Mouse (Mus musculus) kidney, embryonic 14.5 days (tissue): ENCODE measurements around the gene Wscd1. TPM values are rescaled to one million over a fixed set of nuclear protein-coding genes. Genes with fewer than 3 reads are reported as not detected.

ENCODE experiments used
- ATAC-seq: fragments of 200-750 bp; cut with Nextera tagmentation; 2 replicates; pipeline ENCODE4 v1.8.0; 2017; ENCODE audit warnings: moderate number of reproducible peaks, mild to moderate bottlenecking, moderate TSS enrichment, moderate library complexity; ENCODE audit not compliant: low FRiP score, low TSS enrichment
- H3K27ac ChIP-seq: fragments of 300-500 bp; sonication (generic); 2 replicates; pipeline ENCODE4 v1.5.1; 2014; ENCODE audit warnings: low read depth, mild to moderate bottlenecking, low read length, moderate library complexity, mixed read lengths
- H3K27me3 ChIP-seq: fragments of 300-500 bp; sonication (generic); 2 replicates; pipeline ENCODE4 v1.6.1; 2014; ENCODE audit warnings: mild to moderate bottlenecking, low read length; ENCODE audit not compliant: control insufficient read depth, insufficient read depth
- H3K36me3 ChIP-seq: fragments of 300-500 bp; sonication (generic); 2 replicates; pipeline ENCODE4 v1.6.1; 2014; ENCODE audit warnings: low read length, mixed read lengths; ENCODE audit not compliant: control insufficient read depth, insufficient read depth
- H3K4me1 ChIP-seq: fragments of 300-500 bp; sonication (generic); 2 replicates; pipeline ENCODE4 v1.6.1; 2014; ENCODE audit warnings: low read length, mixed read lengths; ENCODE audit not compliant: control insufficient read depth, insufficient read depth
- H3K4me2 ChIP-seq: fragments of 300-500 bp; sonication (generic); replicated peaks from 2 replicates; pipeline ENCODE4 v1.6.1; 2014; ENCODE audit warnings: low read depth, mild to moderate bottlenecking, low read length
- H3K4me3 ChIP-seq: fragments of 300-500 bp; sonication (generic); 2 replicates; pipeline ENCODE4 v1.5.1; 2014; ENCODE audit warnings: mild to moderate bottlenecking, low read length
- H3K9ac ChIP-seq: fragments of 300-500 bp; sonication (generic); 2 replicates; pipeline ENCODE4 v1.6.1; 2014; ENCODE audit warnings: low read depth, mild to moderate bottlenecking, low read length, moderate library complexity
- H3K9me3 ChIP-seq: fragments of 300-500 bp; sonication (generic); 2 replicates; pipeline ENCODE4 v1.6.1; 2016; ENCODE audit warnings: low read length; ENCODE audit not compliant: control insufficient read depth
- WGBS: fragments of 180-500 bp; shearing (Covaris S2); extraction: QIAGEN DNeasy Blood & Tissue Kit; methylation state at CpG from one replicate; pipeline ENCODE4 v1.1.7; 2014; 5-methylcytosine and 5-hydroxymethylcytosine counted together
- polyA plus RNA-seq: library from polyadenylated mRNA; unstranded; fragments of >200 nt; fragmentation: Nextera tagmentation; extraction: Ambion mirVana; gene quantifications from 2 replicates; pipeline ENCODE4 v1.2.1, GENCODE M21; 2014

The Wscd1 gene
- polyA plus RNA-seq, 1 experiment from 2014 or later, result 7.8 TPM

GRCm38 (mm10) chr11:71751174-71751611, 1.5 kb downstream of the Wscd1 start:
- H3K36me3 ChIP-seq, result no peaks in the 10 kb centered on the region
- no peaks in the 10 kb centered on the region for H3K9me3 ChIP-seq
- H3K4me1 ChIP-seq, result 0 out of 2 replicates have a peak, but pooled peaks cover 3% of the 10 kb centered on the region
- no peak overlapping the region for H3K27ac ChIP-seq
- H3K27me3 ChIP-seq, result peaks cover 29% of the 10 kb centered on the region
- peak overlapping the region; percentile 83 for H3K4me2 ChIP-seq
- H3K4me3 ChIP-seq, result peak overlapping the region; percentile 50
- ATAC-seq, result no peak; the same call in 1 of the 2 replicates
- H3K9ac ChIP-seq, result peak overlapping the region; percentile 42
- under 1% methylated on average over 41 of the region's 41 CpGs for WGBS

- 0 out of 2 replicates have a peak, but pooled peaks cover 3% of the 10 kb centered on the region for H3K4me1 ChIP-seq
- H3K36me3 ChIP-seq, result no peaks in the 10 kb centered on the region
- peaks cover 29% of the 10 kb centered on the region for H3K27me3 ChIP-seq
- WGBS, result 36% methylated on average over 12 of the region's 12 CpGs
- peak overlapping the region; percentile 83 for H3K4me2 ChIP-seq
- no peak for ATAC-seq
- H3K4me3 ChIP-seq, result peak overlapping the region; percentile 50
- peak overlapping the region; percentile 42; the same call in 1 of the 2 replicates for H3K9ac ChIP-seq
- H3K9me3 ChIP-seq, result no peaks in the 10 kb centered on the region
- H3K27ac ChIP-seq, result no peak overlapping the region
Measured at GRCm38 (mm10) chr11:71751689-71752088, 2.0 kb downstream of the Wscd1 start.

GRCm38 (mm10) chr11:71752626-71753025, 2.9 kb downstream of the Wscd1 start:
- H3K9ac ChIP-seq, result no peak overlapping the region
- no peaks in the 10 kb centered on the region for H3K36me3 ChIP-seq
- H3K4me2 ChIP-seq, result no peak overlapping the region
- H3K4me1 ChIP-seq, result 0 out of 2 replicates have a peak, but pooled peaks cover 3% of the 10 kb centered on the region
- no peak for ATAC-seq
- no peak overlapping the region for H3K4me3 ChIP-seq
- WGBS, result 83% methylated on average over 3 of the region's 3 CpGs
- H3K9me3 ChIP-seq, result no peaks in the 10 kb centered on the region
- no peak overlapping the region for H3K27ac ChIP-seq
- peaks cover 29% of the 10 kb centered on the region for H3K27me3 ChIP-seq

GRCm38 (mm10) chr11:71755115-71755514, 5.4 kb downstream of the Wscd1 start:
- H3K4me1 ChIP-seq, result 0 out of 2 replicates have a peak, but pooled peaks cover 3% of the 10 kb centered on the region
- no peak for ATAC-seq
- H3K36me3 ChIP-seq, result no peaks in the 10 kb centered on the region
- WGBS, result 63% methylated on average over 2 of the region's 2 CpGs
- no peak overlapping the region for H3K4me3 ChIP-seq
- no peak overlapping the region for H3K9ac ChIP-seq
- H3K4me2 ChIP-seq, result no peak overlapping the region
- peaks cover 29% of the 10 kb centered on the region for H3K27me3 ChIP-seq
- H3K9me3 ChIP-seq, result no peaks in the 10 kb centered on the region
- H3K27ac ChIP-seq, result no peak overlapping the region

- H3K36me3 ChIP-seq, result no peaks in the 10 kb centered on the region
- H3K9ac ChIP-seq, result no peak overlapping the region
- WGBS, result 50% methylated on average over 3 of the region's 3 CpGs
- H3K4me2 ChIP-seq, result no peak overlapping the region
- H3K27me3 ChIP-seq, result peaks cover 18% of the 10 kb centered on the region
- no peak overlapping the region for H3K4me3 ChIP-seq
- H3K9me3 ChIP-seq, result no peaks in the 10 kb centered on the region
- H3K27ac ChIP-seq, result no peak overlapping the region
- no peak for ATAC-seq
- 0 out of 2 replicates have a peak, but pooled peaks cover 3% of the 10 kb centered on the region for H3K4me1 ChIP-seq
Measured at GRCm38 (mm10) chr11:71756325-71756724, 6.6 kb downstream of the Wscd1 start.

GRCm38 (mm10) chr11:71758211-71759110, 8.7 kb downstream of the Wscd1 start:
- no peak for ATAC-seq
- Histone ChIP-seq H3K36me3 (no peaks in the 10 kb centered on the region), H3K9ac (no peak overlapping the region), H3K27me3 (peaks cover under 1% of the 10 kb centered on the region; the same call in 1 of the 2 replicates), H3K4me2 (no peak overlapping the region), H3K9me3 (no peaks in the 10 kb centered on the region), H3K4me3 (no peak overlapping the region), H3K4me1 (no peaks in the 10 kb centered on the region), H3K27ac (no peak overlapping the region)
- 47% methylated on average over 21 of the region's 21 CpGs for WGBS

GRCm38 (mm10) chr11:71760991-71761390, 11.3 kb downstream of the Wscd1 start:
- Histone ChIP-seq H3K9me3 (no peaks in the 10 kb centered on the region), H3K27ac (no peak overlapping the region), H3K4me1 (no peaks in the 10 kb centered on the region), H3K9ac (no peak overlapping the region), H3K4me3 (no peak overlapping the region), H3K36me3 (no peaks in the 10 kb centered on the region), H3K4me2 (no peak overlapping the region), H3K27me3 (no peaks in the 10 kb centered on the region; the same call in 1 of the 2 replicates)
- WGBS, result 72% methylated on average over 9 of the region's 9 CpGs
- no peak for ATAC-seq

GRCm38 (mm10) chr11:71763154-71763553, 13.4 kb downstream of the Wscd1 start:
- no peak overlapping the region for H3K27ac ChIP-seq
- no peaks in the 10 kb centered on the region for H3K4me1 ChIP-seq
- H3K4me3 ChIP-seq, result no peak overlapping the region
- H3K27me3 ChIP-seq, result no peaks in the 10 kb centered on the region
- no peak for ATAC-seq
- H3K36me3 ChIP-seq, result no peaks in the 10 kb centered on the region
- no peak overlapping the region for H3K9ac ChIP-seq
- H3K4me2 ChIP-seq, result no peak overlapping the region
- WGBS, result 32% methylated on average over 5 of the region's 5 CpGs
- H3K9me3 ChIP-seq, result no peaks in the 10 kb centered on the region

GRCm38 (mm10) chr11:71763651-71764275, 14.0 kb downstream of the Wscd1 start:
- no peaks in the 10 kb centered on the region for H3K27me3 ChIP-seq
- H3K27ac ChIP-seq, result no peak overlapping the region
- ATAC-seq, result no peak
- H3K4me2 ChIP-seq, result no peak overlapping the region
- H3K9ac ChIP-seq, result no peak overlapping the region
- H3K4me1 ChIP-seq, result no peaks in the 10 kb centered on the region
- H3K9me3 ChIP-seq, result no peaks in the 10 kb centered on the region
- H3K4me3 ChIP-seq, result no peak overlapping the region
- 56% methylated on average over 5 of the region's 5 CpGs for WGBS
- H3K36me3 ChIP-seq, result no peaks in the 10 kb centered on the region
